Mouse (Mus musculus): ENCODE measurements around the gene Chp1.

- TF ChIP-seq CTCF (IDR thresholded peaks at IDR 0.05; ENCODE audit: insufficient read depth, low read depth, low read length): no peak
- TF ChIP-seq POLR2A (IDR thresholded peaks at IDR 0.05; ENCODE audit: insufficient read depth, low read depth, low read length): no peak
These were observed 18.8 kb downstream of the Chp1 start for GRCm38 (mm10) chr2:119566182-119566855.
